Mouse (Mus musculus): ENCODE measurements around the gene Setd7.

- TF ChIP-seq EP300 (IDR thresholded peaks at IDR 0.05) = no peak
- no peak for TF ChIP-seq CTCF (IDR thresholded peaks at IDR 0.05)
Observed at GRCm38 (mm10) chr3:51590207-51590892, 29.7 kb upstream of the Setd7 start.

All from lung, postnatal 0 days (tissue).